Mouse (Mus musculus) testis, adult 2 months (tissue): Measurements from ENCODE around the gene Best2.

ENCODE experiments used
- CTCF ChIP-seq: fragments of 200-500 bp; IDR thresholded peaks from 2 replicates; pipeline ENCODE4 v1.5.1; 2012; ENCODE audit warnings: low read depth, mild to moderate bottlenecking, inconsistent platforms, low read length, moderate library complexity; ENCODE audit not compliant: control insufficient read depth, insufficient read depth, insufficient replicate concordance
- POLR2A ChIP-seq: fragments of 200-500 bp; IDR thresholded peaks from 2 replicates; pipeline ENCODE4 v1.6.1; 2012; ENCODE audit warnings: low read depth, mild to moderate bottlenecking, inconsistent platforms, low read length, moderate library complexity; ENCODE audit not compliant: control insufficient read depth

DNA sequence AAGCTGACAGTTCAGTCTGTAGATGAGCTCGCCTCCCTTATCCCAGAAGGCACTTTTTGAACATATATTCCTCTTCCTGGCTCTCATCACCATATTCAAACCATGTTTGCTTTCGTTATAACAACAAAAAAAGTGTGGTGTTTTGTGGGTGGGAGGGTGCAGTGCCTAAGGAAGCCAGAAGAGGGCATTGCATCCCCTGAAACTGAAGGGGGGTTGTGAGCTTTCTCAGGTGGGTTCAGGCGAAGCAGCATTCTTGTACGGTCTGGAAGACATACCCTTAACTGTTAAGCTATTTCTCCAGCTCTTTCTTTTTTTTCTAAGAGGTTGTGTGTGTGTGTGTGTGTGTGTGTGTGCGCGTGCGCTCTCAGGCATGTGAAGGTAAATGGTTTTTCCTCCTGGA, 38.9 kb downstream of the Best2 start:
- TF ChIP-seq CTCF (peak; percentile 57; the same call in 1 of the 2 replicates), POLR2A (no peak)
